Mouse (Mus musculus) embryonic facial prominence, embryonic 14.5 days (tissue): ENCODE results near the gene Zbtb16. TPM values are rescaled to one million over a fixed set of nuclear protein-coding genes. Genes with fewer than 3 reads are reported as not detected.

ENCODE experiments used
- ATAC-seq: fragments of 200-750 bp; cut with Nextera tagmentation; 2 replicates; pipeline ENCODE4 v1.8.0; 2017; ENCODE audit warnings: low read depth, moderate number of reproducible peaks, moderate TSS enrichment
- DNase-seq: peaks from one replicate; pipeline ENCODE4 v3.0.0-alpha.2; 2015; ENCODE audit warnings: low spot score
- H3K27ac ChIP-seq: fragments of 300-500 bp; sonication (generic); replicated peaks from 2 replicates; pipeline ENCODE4 v1.5.1; 2014; ENCODE audit warnings: low read depth, mild to moderate bottlenecking, low read length, moderate library complexity
- H3K27me3 ChIP-seq: fragments of 300-500 bp; sonication (generic); replicated peaks from 2 replicates; pipeline ENCODE4 v1.6.1; 2014; ENCODE audit warnings: low read length; ENCODE audit not compliant: control insufficient read depth, insufficient read depth
- H3K36me3 ChIP-seq: fragments of 300-500 bp; sonication (generic); 2 replicates; pipeline ENCODE4 v1.6.1; 2014; ENCODE audit warnings: low read length, mixed read lengths; ENCODE audit not compliant: control insufficient read depth, insufficient read depth
- H3K4me1 ChIP-seq: fragments of 300-500 bp; sonication (generic); 2 replicates; pipeline ENCODE4 v1.6.1; 2014; ENCODE audit warnings: antibody characterized with exemption, low read length; ENCODE audit not compliant: control insufficient read depth, insufficient read depth
- H3K4me2 ChIP-seq: fragments of 300-500 bp; sonication (generic); 2 replicates; pipeline ENCODE4 v1.6.1; 2014; ENCODE audit warnings: low read depth, mild to moderate bottlenecking, low read length, moderate library complexity, mixed read lengths
- H3K4me3 ChIP-seq: fragments of 300-500 bp; sonication (generic); 2 replicates; pipeline ENCODE4 v1.5.1; 2014; ENCODE audit warnings: low read depth, mild to moderate bottlenecking, low read length
- H3K9ac ChIP-seq: fragments of 300-500 bp; sonication (generic); 2 replicates; pipeline ENCODE4 v1.6.1; 2014; ENCODE audit warnings: low read depth, mild to moderate bottlenecking, low read length, moderate library complexity, mixed read lengths
- H3K9me3 ChIP-seq: fragments of 300-500 bp; sonication (generic); 2 replicates; pipeline ENCODE4 v1.6.1; 2016; ENCODE audit warnings: low read length; ENCODE audit not compliant: control insufficient read depth
- WGBS: fragments of 180-500 bp; shearing (Covaris S2); extraction: QIAGEN DNeasy Blood & Tissue Kit; methylation state at CpG from one replicate; pipeline ENCODE4 v1.1.7; 2014; 5-methylcytosine and 5-hydroxymethylcytosine counted together
- polyA plus RNA-seq: library from polyadenylated mRNA; unstranded; fragments of >200 nt; fragmentation: Nextera tagmentation; extraction: Ambion mirVana; gene quantifications from 2 replicates; pipeline ENCODE4 v1.2.1, GENCODE M21; 2014

Zbtb16 gene
- polyA plus RNA-seq, 1 experiment from 2014 or later, result 4.1 TPM

GRCm38 (mm10) chr9:48773710-48774109, 62.3 kb downstream of the Zbtb16 start:
- ATAC-seq (no peak), DNase-seq (no peak)
- Histone ChIP-seq H3K4me1 (no peaks in the 10 kb centered on the region), H3K36me3 (no peaks in the 10 kb centered on the region), H3K4me3 (no peak overlapping the region), H3K4me2 (no peak overlapping the region), H3K27ac (no peak overlapping the region), H3K9me3 (no peaks in the 10 kb centered on the region), H3K27me3 (no peaks in the 10 kb centered on the region), H3K9ac (no peak overlapping the region)
- WGBS, result 87% methylated on average over 8 of the region's 8 CpGs

- Histone ChIP-seq H3K27ac (no peak overlapping the region), H3K4me2 (no peak overlapping the region), H3K4me1 (no peaks in the 10 kb centered on the region), H3K9ac (no peak overlapping the region), H3K36me3 (no peaks in the 10 kb centered on the region), H3K9me3 (no peaks in the 10 kb centered on the region), H3K27me3 (no peaks in the 10 kb centered on the region), H3K4me3 (no peak overlapping the region)
- DNase-seq (no peak), ATAC-seq (no peak)
- 70% methylated on average over 6 of the region's 6 CpGs for WGBS
Measured at GRCm38 (mm10) chr9:48773130-48773529, 62.9 kb downstream of the Zbtb16 start.

- Histone ChIP-seq H3K4me1 (no peaks in the 10 kb centered on the region), H3K9me3 (no peaks in the 10 kb centered on the region), H3K27me3 (no peaks in the 10 kb centered on the region), H3K4me3 (no peak overlapping the region), H3K36me3 (no peaks in the 10 kb centered on the region), H3K4me2 (no peak overlapping the region), H3K27ac (no peak overlapping the region), H3K9ac (no peak overlapping the region)
- 86% methylated on average over 6 of the region's 6 CpGs for WGBS
- ATAC-seq, result no peak
- no peak for DNase-seq
Measured at GRCm38 (mm10) chr9:48771504-48771903, 64.5 kb downstream of the Zbtb16 start.

GRCm38 (mm10) chr9:48768965-48769364, 67.1 kb downstream of the Zbtb16 start:
- DNase-seq (no peak), ATAC-seq (no peak)
- H3K4me2 ChIP-seq, result no peak overlapping the region
- H3K36me3 ChIP-seq, result no peaks in the 10 kb centered on the region
- no peak overlapping the region for H3K4me3 ChIP-seq
- H3K9me3 ChIP-seq, result no peaks in the 10 kb centered on the region
- WGBS, result 86% methylated on average over 4 of the region's 4 CpGs
- H3K9ac ChIP-seq, result no peak overlapping the region
- H3K4me1 ChIP-seq, result no peaks in the 10 kb centered on the region
- no peaks in the 10 kb centered on the region for H3K27me3 ChIP-seq
- H3K27ac ChIP-seq, result no peak overlapping the region

- Histone ChIP-seq H3K4me1 (no peaks in the 10 kb centered on the region), H3K4me3 (no peak overlapping the region), H3K9ac (no peak overlapping the region), H3K36me3 (no peaks in the 10 kb centered on the region), H3K4me2 (no peak overlapping the region), H3K9me3 (no peaks in the 10 kb centered on the region), H3K27ac (no peak overlapping the region), H3K27me3 (no peaks in the 10 kb centered on the region)
- DNase-seq (no peak), ATAC-seq (no peak)
- 82% methylated on average over 20 of the region's 20 CpGs for WGBS
Measured at GRCm38 (mm10) chr9:48767666-48768432, 68.2 kb downstream of the Zbtb16 start.

GRCm38 (mm10) chr9:48765927-48766326, 70.1 kb downstream of the Zbtb16 start:
- Histone ChIP-seq H3K4me3 (no peak overlapping the region), H3K9me3 (no peaks in the 10 kb centered on the region), H3K36me3 (no peaks in the 10 kb centered on the region), H3K27ac (no peak overlapping the region), H3K27me3 (no peaks in the 10 kb centered on the region), H3K9ac (no peak overlapping the region), H3K4me1 (peaks cover 4% of the 10 kb centered on the region), H3K4me2 (no peak overlapping the region)
- ATAC-seq, result no peak
- no peak for DNase-seq

- Histone ChIP-seq H3K9me3 (no peaks in the 10 kb centered on the region), H3K4me2 (no peak overlapping the region), H3K36me3 (no peaks in the 10 kb centered on the region), H3K27me3 (no peaks in the 10 kb centered on the region), H3K9ac (no peak overlapping the region), H3K4me3 (no peak overlapping the region), H3K4me1 (peaks cover 16% of the 10 kb centered on the region), H3K27ac (no peak overlapping the region)
- WGBS, result 68% methylated on average over 5 of the region's 5 CpGs
- DNase-seq (no peak), ATAC-seq (no peak)
Measured at GRCm38 (mm10) chr9:48764311-48764710, 71.7 kb downstream of the Zbtb16 start.

- H3K27me3 ChIP-seq, result no peaks in the 10 kb centered on the region
- peaks cover 16% of the 10 kb centered on the region for H3K4me1 ChIP-seq
- no peak overlapping the region for H3K4me3 ChIP-seq
- H3K9ac ChIP-seq, result no peak overlapping the region
- DNase-seq, result peak; percentile 53
- no peak overlapping the region for H3K27ac ChIP-seq
- WGBS, result 79% methylated on average over 14 of the region's 14 CpGs
- H3K9me3 ChIP-seq, result no peaks in the 10 kb centered on the region
- no peaks in the 10 kb centered on the region for H3K36me3 ChIP-seq
- H3K4me2 ChIP-seq, result no peak overlapping the region
- ATAC-seq, result no peak
Measured at GRCm38 (mm10) chr9:48761732-48762637, 74.0 kb downstream of the Zbtb16 start.
